Mouse (Mus musculus): Measurements from ENCODE around the gene Gdf5.

DNA sequence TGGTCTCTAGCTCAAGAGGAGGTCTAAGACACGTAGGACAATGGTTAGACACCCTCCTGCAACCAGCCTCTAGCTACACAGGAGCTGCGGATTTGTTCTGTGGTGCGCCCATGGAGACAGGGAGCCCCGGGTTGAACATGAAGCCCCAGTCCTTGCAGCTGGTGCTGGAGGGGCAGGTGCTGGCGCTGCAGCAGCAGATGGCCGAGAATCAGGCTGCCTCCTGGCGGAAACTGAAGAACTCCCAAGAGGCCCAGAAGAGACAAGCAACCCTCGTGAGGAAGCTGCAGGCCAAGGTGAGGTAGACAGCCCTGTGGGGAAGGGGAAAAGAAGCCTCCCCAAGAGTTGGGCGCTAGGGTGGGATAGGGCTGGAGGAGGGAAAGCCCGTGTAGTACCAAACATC is 16.7 kb upstream of the Gdf5 start:
- TF ChIP-seq CTCF (IDR thresholded peaks at IDR 0.05; ENCODE audit: low read depth, low read length), result no peak
- TF ChIP-seq POLR2AphosphoS5 (IDR thresholded peaks at IDR 0.05; ENCODE audit: insufficient replicate concordance, low read depth, low read length), result no peak

All from G1E (cell line).